Mouse (Mus musculus) neural tube, embryonic 15.5 days (tissue): ENCODE results near the gene Txnl4b. TPM values are rescaled to one million over a fixed set of nuclear protein-coding genes. Genes with fewer than 3 reads are reported as not detected.

Experiments
- ATAC-seq: fragments of 200-750 bp; cut with Nextera tagmentation; 2 replicates; pipeline ENCODE4 v1.8.0; 2017; ENCODE audit warnings: mild to moderate bottlenecking, moderate TSS enrichment, moderate library complexity; ENCODE audit not compliant: low FRiP score
- H3K27ac ChIP-seq: fragments of 300-500 bp; sonication (generic); replicated peaks from 2 replicates; pipeline ENCODE4 v1.5.1; 2015; ENCODE audit warnings: mild to moderate bottlenecking, inconsistent platforms
- H3K27me3 ChIP-seq: fragments of 300-500 bp; sonication (generic); replicated peaks from 2 replicates; pipeline ENCODE4 v1.6.1; 2015; ENCODE audit warnings: inconsistent platforms
- H3K36me3 ChIP-seq: fragments of 300-500 bp; sonication (generic); 2 replicates; pipeline ENCODE4 v1.6.1; 2015; ENCODE audit warnings: inconsistent platforms
- H3K4me1 ChIP-seq: fragments of 300-500 bp; sonication (generic); 2 replicates; pipeline ENCODE4 v1.6.1; 2015; ENCODE audit warnings: inconsistent platforms
- H3K4me2 ChIP-seq: fragments of 300-500 bp; sonication (generic); 2 replicates; pipeline ENCODE4 v1.6.1; 2015; ENCODE audit warnings: inconsistent platforms, mild to moderate bottlenecking, moderate library complexity
- H3K4me3 ChIP-seq: fragments of 300-500 bp; sonication (generic); replicated peaks from 2 replicates; pipeline ENCODE4 v1.5.1; 2015; ENCODE audit warnings: mild to moderate bottlenecking, inconsistent platforms
- H3K9ac ChIP-seq: fragments of 300-500 bp; sonication (generic); replicated peaks from 2 replicates; pipeline ENCODE4 v1.6.1; 2015; ENCODE audit warnings: mild to moderate bottlenecking, inconsistent platforms
- H3K9me3 ChIP-seq: fragments of 300-500 bp; sonication (generic); replicated peaks from 2 replicates; pipeline ENCODE4 v1.6.1; 2016; ENCODE audit warnings: inconsistent platforms
- WGBS: fragments of 180-500 bp; shearing (Covaris S2); methylation state at CpG from one replicate; pipeline ENCODE4 v1.1.7; 2015; ENCODE audit warnings: mixed read lengths; 5-methylcytosine and 5-hydroxymethylcytosine counted together
- polyA plus RNA-seq: library from polyadenylated mRNA; unstranded; fragments of >200 nt; fragmentation: Nextera tagmentation; extraction: Ambion mirVana; gene quantifications from 2 replicates; pipeline ENCODE4 v1.2.1, GENCODE M21; 2015

Gene Txnl4b
- polyA plus RNA-seq, 1 experiment from 2014 or later = 29.6 TPM

DNA sequence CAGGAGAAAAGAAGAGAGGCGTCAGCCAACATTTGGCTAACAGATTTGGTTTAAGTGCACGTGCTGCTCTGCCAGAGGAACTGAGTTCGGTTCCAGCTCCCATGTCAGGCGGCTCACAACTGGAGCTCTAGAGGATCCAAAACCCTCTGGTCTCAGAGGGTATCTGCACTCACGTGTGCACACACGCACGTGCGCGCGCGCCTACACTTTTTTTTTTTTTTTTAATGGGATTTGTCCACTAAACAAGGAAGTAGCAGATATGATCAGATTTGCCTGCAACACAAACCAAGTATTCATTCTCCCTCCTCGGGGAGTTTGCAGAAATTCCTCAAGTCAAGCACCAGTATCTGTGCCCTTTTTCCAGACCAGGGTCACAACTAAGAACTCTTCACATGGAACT lies 42.0 kb downstream of the Txnl4b start:
- Histone ChIP-seq H3K27ac (peak overlapping the region; percentile 91), H3K27me3 (no peaks in the 10 kb centered on the region), H3K9me3 (no peaks in the 10 kb centered on the region), H3K4me3 (peak overlapping the region; percentile 71), H3K36me3 (peaks cover 17% of the 10 kb centered on the region), H3K9ac (peak overlapping the region; percentile 59), H3K4me1 (peaks cover 17% of the 10 kb centered on the region), H3K4me2 (peak overlapping the region; percentile 88)
- ATAC-seq = no peak
- 8% methylated on average over 12 of the region's 12 CpGs for WGBS

DNA sequence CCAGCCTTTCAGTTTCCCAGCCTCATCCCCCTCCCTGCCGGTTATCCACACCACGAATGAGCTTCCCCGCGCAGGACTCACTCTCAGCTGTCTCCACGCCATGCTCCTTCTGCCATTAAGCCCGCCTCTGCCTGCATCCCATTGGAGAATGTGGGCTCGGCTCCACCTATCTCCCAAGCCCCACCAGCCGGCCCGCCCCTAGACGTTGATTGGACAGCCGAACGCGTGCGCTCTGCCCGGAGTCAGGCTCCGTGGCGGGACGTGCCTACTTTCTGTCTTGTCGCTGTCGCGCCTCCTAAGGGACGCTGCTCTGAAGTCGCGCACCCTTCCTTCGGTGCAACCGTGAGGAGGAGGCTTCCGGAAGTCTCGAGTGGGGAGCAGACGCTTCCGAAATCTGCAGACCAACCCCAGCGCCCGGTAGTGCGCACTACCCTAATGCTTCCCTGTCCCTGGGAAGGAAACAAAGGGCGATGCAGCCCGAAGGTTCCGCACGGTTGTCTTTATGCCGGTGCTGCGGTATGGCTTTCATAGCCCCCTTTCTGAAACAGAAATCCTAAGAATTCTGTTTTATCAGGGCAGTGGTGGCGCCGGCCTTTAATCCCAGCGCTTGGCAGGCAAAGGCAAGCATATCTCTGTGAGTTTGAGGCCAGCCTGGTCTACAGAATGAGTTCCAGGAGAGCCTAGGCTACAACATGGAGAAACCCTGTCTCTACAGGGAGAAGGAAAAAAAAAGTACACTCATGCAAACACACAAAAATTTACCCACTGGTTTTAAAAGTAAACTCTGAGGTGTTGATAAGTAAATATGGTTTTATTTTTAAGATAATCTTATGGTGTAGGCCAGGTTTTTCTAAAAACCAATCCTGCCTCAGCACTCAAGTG lies 42.8 kb downstream of the Txnl4b start, which contains the start of gene Dhodh:
TSS of gene Dhodh (minus strand) at position 403 of the 882 bp plus-strand sequence.
- WGBS = under 1% methylated on average over 42 of the region's 42 CpGs
- Histone ChIP-seq H3K9ac (peak within 1 kb of the TSS; percentile 63), H3K4me1 (peaks cover 17% of the 10 kb centered on the region), H3K9me3 (no peaks in the 10 kb centered on the region), H3K4me3 (peak within 1 kb of the TSS; percentile 71), H3K4me2 (peak within 1 kb of the TSS; percentile 88), H3K27me3 (no peaks in the 10 kb centered on the region), H3K36me3 (peaks cover 8% of the 10 kb centered on the region), H3K27ac (peak within 1 kb of the TSS; percentile 91)
- peak; percentile 100 for ATAC-seq

DNA sequence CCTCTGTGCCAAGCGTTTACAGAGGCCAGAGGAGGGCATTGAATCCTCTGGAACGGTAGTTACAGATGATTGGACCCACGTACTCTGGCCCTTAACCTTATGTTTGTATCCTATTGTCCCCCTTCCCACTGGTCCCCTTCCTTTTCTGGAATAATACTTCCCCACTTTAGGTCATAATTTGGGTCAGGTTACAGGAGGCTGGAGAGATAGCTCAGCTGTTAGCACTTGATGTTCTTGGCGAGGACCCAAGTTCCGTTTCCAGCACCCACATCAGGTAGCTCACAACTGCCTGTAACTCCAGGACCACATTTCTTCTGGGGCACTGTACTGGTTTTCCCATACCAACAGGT lies 43.4 kb downstream of the Txnl4b start:
- H3K4me1 ChIP-seq = peaks cover 17% of the 10 kb centered on the region
- peak overlapping the region; percentile 91 for H3K27ac ChIP-seq
- H3K4me2 ChIP-seq = peak overlapping the region; percentile 88
- no peaks in the 10 kb centered on the region for H3K27me3 ChIP-seq
- 0 out of 2 replicates have a peak, but pooled peaks cover 3% of the 10 kb centered on the region for H3K36me3 ChIP-seq
- ATAC-seq = no peak
- WGBS = 21% methylated on average over 5 of the region's 5 CpGs
- no peaks in the 10 kb centered on the region for H3K9me3 ChIP-seq
- H3K4me3 ChIP-seq = peak overlapping the region; percentile 71
- peak overlapping the region; percentile 63 for H3K9ac ChIP-seq

DNA sequence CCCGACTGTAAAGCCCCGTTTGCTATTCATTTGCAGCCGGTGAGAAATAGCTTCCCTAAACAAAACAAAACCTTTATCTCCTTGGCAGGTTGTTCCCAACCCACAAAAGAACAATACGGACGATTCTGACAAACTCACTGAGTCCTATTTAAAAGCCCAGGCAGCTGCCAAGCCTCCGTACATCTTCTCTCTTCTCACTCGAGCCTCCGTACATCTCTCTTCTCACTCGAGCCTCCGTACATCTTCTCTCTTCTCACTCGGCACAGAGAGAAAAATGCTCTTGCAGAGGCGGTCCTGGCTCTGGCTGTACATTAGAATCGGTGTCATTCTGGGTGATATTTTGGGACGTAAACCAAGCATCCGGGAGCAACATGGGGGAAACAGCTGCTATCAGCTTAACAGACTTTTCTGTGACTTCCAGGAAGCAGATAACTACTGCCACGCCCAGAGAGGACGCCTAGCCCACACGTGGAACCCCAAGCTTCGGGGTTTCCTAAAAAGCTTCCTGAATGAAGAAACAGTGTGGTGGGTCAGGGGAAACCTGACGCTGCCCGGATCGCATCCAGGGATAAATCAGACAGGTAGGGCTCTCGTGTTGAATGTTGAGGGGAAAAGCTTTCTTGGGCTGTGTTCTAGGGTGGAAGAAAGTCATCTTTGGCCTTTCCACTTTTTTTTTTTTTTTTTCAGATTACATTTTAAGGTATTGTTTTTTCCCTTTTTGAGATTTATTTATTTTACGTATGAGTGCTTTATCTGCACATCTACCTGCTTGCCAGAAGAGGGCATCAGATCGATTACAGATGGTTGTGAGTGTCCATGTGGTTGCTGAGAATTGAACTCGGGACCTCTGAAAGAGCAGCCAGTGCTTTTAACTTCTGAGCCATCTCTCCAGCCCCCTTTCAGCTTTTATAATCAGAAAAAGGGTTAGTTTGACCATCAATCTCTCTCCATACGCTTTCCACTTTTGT lies 48.8 kb downstream of the Txnl4b start, which contains the start of gene Pkd1l3:
TSS of gene Pkd1l3 (plus strand) at position 275 of the 968 bp plus-strand sequence.
- 57% methylated on average over 27 of the region's 27 CpGs for WGBS
- no peak within 1 kb of the TSS for H3K4me2 ChIP-seq
- no peak within 1 kb of the TSS for H3K9ac ChIP-seq
- no peaks in the 10 kb centered on the region for H3K4me1 ChIP-seq
- ATAC-seq = no peak
- H3K27ac ChIP-seq = no peak within 1 kb of the TSS
- no peaks in the 10 kb centered on the region for H3K27me3 ChIP-seq
- no peaks in the 10 kb centered on the region for H3K9me3 ChIP-seq
- H3K4me3 ChIP-seq = 0 out of 2 replicates have a peak within 1 kb of the TSS, but pooled peaks have one; percentile 6
- H3K36me3 ChIP-seq = no peaks in the 10 kb centered on the region

DNA sequence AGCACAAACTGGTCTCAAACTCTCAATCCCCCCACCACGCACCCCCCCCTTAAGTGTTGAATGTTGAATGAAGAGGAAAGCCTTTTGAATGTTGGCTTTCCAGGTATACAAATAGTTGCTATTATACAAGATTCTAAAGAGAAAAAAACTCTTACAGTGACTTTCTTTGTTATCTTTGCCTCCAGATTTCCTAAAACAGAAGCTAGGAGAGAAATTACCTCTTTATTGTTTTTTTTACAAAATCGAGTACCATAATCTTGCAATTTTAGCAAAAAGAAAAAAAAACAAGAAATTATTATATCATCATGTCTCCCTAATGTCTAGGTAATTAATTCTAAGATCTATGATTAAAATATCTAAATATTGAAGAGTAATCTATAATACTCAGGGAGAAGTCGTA lies 49.9 kb downstream of the Txnl4b start:
- H3K9ac ChIP-seq = no peak overlapping the region
- H3K36me3 ChIP-seq = no peaks in the 10 kb centered on the region
- no peaks in the 10 kb centered on the region for H3K9me3 ChIP-seq
- 92% methylated on average over 3 of the region's 3 CpGs for WGBS
- H3K4me1 ChIP-seq = no peaks in the 10 kb centered on the region
- no peak overlapping the region for H3K4me2 ChIP-seq
- no peaks in the 10 kb centered on the region for H3K27me3 ChIP-seq
- H3K27ac ChIP-seq = no peak overlapping the region
- ATAC-seq = no peak
- H3K4me3 ChIP-seq = no peak overlapping the region

Other genes with a start within 250 kb of the Txnl4b start
- gene Pmfbp1, start 71.9 kb upstream of the Txnl4b start, polyA plus RNA-seq = 1.0 and 1.5 TPM in 2 replicates
- gene Dhx38, start within 50 bp of the Txnl4b start, polyA plus RNA-seq = 13.8 and 17.2 TPM in 2 replicates
- 0.51 and 1.7 TPM in 2 replicates for gene Hp, start 13.3 kb downstream of the Txnl4b start, polyA plus RNA-seq
- gene Dhodh, start 42.8 kb downstream of the Txnl4b start, polyA plus RNA-seq = 33.0 and 35.5 TPM in 2 replicates
- 0.04 and 0.22 TPM in 2 replicates for gene Pkd1l3, start 48.6 kb downstream of the Txnl4b start, polyA plus RNA-seq
- 145 and 146 TPM in 2 replicates for gene Ist1, start 127.4 kb downstream of the Txnl4b start, polyA plus RNA-seq
- 54.0 and 62.0 TPM in 2 replicates for gene Zfp821, start 139.7 kb downstream of the Txnl4b start, polyA plus RNA-seq
- 3.3 and 3.7 TPM in 2 replicates for gene Atxn1l, start 171.8 kb downstream of the Txnl4b start, polyA plus RNA-seq
- gene Ap1g1, start 212.7 kb downstream of the Txnl4b start, polyA plus RNA-seq = 44.7 and 45.8 TPM in 2 replicates